Mouse (Mus musculus) kidney, postnatal 4 days (tissue): ENCODE measurements around the gene Lpin2.

Source experiments
- DNase-seq, 2 experiments: peaks; one replicate each; pipeline ENCODE4 v3.0.0; 2021; ENCODE audit warnings: mixed read lengths in 2 of 2

Lpin2 gene

GRCm38 (mm10) chr17:71233210-71233609 is 50.9 kb downstream of the Lpin2 start:
- no peak for DNase-seq

- DNase-seq, result no peak
These were observed 51.8 kb downstream of the Lpin2 start for GRCm38 (mm10) chr17:71234041-71234594.

GRCm38 (mm10) chr17:71235229-71235958 is 53.0 kb downstream of the Lpin2 start:
- no peak for DNase-seq

- no peak for DNase-seq
These were observed 56.1 kb downstream of the Lpin2 start for GRCm38 (mm10) chr17:71238494-71238893.

GRCm38 (mm10) chr17:71240811-71241210 is 58.5 kb downstream of the Lpin2 start:
- DNase-seq, result no peak

GRCm38 (mm10) chr17:71242666-71243065 is 60.3 kb downstream of the Lpin2 start:
- no peak for DNase-seq

- no peak for DNase-seq
These were observed 62.8 kb downstream of the Lpin2 start for GRCm38 (mm10) chr17:71245133-71245532.

- DNase-seq, result no peak
These were observed 63.7 kb downstream of the Lpin2 start for GRCm38 (mm10) chr17:71246022-71246421.

DNA sequence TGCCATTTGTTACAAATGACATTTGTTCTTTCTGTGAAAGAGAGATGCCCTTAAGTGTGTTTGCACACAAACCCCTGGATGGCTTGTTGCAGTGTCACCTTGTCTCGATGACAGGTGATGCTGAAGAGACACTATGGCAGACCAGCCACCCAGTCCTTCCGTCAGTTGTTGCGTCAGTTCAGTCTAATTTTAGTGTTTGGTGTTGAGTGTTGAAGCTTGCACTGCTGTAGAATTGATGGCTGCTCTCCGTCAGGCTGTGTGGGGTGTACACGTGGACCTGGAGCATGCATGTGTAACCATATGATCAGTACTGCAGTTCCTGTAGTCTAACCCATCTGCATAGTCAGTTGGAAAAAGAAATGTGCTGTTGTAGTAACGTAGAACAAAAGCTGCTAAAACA is 66.6 kb downstream of the Lpin2 start:
- no peak for DNase-seq

GRCm38 (mm10) chr17:71250046-71250445 is 67.7 kb downstream of the Lpin2 start:
- DNase-seq, result no peak

- DNase-seq, result peak; percentile 27 to 38
These were observed 68.7 kb downstream of the Lpin2 start for GRCm38 (mm10) chr17:71250819-71251600.

GRCm38 (mm10) chr17:71251601-71252001 is 69.2 kb downstream of the Lpin2 start:
- peak; percentile 30 to 52 for DNase-seq

DNA sequence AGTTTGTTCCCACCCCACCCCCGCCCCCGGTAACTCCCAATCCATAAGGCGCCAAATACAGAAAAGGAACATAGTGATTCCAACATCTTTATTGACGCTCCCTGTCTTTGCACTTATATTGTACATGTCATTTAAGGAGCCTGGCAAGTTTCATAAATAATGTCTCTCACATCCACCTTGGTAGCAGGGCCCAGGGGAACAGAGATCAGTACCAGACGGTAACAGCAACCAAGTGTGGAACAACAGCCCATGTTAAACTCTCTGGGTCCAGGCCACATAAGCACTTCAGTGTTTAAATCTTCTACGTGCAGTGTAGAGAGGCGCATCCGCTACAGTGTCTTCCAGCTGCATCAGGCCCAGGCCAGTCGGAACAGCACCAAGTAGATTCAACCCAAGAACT is 69.7 kb downstream of the Lpin2 start:
- no peak for DNase-seq

GRCm38 (mm10) chr17:71253391-71253790 is 71.0 kb downstream of the Lpin2 start:
- DNase-seq, result no peak

GRCm38 (mm10) chr17:71254106-71254505 is 71.7 kb downstream of the Lpin2 start:
- DNase-seq, result peak in 1 of 2 experiments; percentile 28

DNA sequence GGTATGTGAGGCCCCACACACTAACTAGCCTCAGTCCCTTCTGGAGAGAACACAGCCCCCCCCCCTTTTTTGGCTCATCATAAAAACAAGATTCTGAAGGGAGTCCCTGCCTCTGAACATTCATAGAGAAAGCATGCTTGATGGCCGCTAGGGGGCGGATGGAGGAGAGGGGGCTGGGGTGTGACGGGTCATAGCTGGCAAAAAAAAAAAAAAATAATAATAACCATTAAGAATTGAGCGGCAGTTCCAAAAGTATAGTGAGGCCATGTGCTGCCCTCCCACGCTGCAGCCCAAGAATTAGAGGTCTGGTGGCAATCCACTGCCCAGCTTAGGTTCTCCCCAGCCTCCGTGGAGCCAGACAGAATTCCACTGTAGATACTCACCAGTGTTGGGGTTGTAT is 72.4 kb downstream of the Lpin2 start:
- DNase-seq, result peak; percentile 58 to 65

DNA sequence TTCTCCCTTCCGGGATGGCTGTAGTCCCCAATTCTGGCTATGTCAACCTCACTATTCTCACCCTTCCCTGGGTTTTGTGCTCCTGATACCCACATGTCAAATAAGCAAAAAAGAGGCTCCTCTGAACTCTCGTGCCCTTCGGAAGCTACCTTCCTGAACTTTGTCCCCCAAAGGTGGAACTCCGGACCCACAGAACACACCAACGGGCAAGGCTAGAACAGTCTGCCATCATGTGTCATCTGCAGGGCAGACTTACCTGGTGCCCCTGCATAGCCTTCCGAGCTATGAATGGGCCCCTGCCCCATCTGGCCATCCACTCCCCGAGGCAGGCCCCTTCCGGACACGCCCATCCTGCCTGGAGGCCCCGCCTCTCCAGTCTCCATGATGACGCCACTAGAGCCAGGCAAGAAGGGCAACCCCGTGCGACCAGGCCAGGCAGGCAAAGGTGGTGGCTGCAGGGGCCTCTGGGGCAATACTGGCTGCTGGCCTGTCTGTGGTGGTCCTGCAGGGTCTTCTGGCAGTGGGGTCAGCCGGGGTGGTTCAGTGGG is 73.8 kb downstream of the Lpin2 start:
- no peak for DNase-seq

DNA sequence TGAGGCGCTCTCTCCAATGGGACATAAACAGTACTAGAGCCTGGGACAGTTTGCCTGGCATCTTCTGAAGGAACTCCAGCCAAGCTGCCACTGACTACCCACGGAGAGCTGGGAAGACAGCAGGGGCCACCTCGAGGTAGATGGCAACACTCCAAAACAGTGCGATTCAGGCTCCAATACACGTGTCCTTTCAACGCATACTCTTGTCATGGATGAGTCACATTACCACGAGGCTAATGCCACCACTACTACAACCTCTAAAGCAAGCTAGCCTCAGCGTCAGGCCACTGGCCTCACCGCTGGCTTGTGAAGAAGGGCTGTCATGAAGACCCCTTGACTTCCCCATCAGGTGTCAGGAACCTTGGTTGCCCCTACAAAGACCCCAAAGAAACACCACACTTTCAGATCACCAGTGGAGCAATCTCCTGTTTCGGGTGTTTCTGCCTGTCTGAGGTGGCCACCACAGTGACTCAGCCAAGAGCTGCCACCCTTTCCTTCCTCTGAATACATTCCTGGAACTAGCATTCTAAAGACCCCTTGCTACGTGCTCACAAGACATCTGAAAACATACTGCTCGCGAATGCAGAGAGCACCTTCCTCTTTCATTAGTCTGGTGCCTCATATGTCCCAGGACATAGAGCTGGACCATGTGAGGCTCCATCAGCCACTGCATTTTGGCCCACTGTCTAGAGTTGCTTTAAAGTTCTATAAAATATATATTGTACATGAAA is 74.6 kb downstream of the Lpin2 start:
- no peak for DNase-seq

- DNase-seq, result peak; percentile 66 to 75
These were observed 77.4 kb downstream of the Lpin2 start for GRCm38 (mm10) chr17:71259727-71260126.

- no peak for DNase-seq
These were observed 78.3 kb downstream of the Lpin2 start for GRCm38 (mm10) chr17:71260658-71261057.

DNA sequence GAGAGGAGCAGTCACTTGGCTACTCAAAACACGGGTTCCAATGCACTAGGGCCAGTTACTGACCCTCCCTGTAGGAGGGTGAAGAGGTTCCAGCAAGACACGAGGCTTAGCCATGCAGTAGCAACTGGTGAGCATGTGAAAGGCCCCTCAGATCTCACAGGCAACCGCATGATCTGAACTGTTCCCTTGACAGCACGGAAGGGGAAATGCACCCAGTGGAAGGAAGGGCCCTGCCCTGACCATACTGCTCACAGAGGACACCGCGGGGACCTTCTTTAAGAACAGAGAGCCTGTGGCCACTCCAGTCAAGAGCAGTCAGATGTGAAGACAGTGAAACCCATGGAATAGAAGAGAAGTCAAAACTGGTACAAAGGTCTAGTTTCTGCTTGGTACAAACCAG is 80.8 kb downstream of the Lpin2 start:
- no peak for DNase-seq

DNA sequence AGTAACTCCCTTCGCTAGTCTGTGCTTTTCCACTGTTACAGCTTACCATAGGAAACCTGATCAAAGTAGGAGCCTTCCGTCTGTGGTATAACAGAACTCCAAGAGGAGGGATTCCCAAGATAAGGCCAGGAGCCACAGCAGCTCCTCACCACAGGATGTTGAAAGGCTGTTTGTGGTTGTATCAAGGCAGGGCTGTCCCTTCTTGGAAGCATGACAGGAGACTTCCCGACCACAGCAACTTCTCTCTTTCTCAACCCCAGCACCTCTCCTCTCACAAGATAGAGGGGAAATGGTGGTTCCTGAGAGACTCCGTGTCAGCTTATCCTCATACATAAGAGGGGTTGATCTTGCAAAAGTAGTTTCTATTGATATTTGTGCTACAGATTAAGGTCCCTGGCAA is 82.4 kb downstream of the Lpin2 start:
- DNase-seq, result no peak
